Mouse (Mus musculus) forebrain, embryonic 12.5 days (tissue): ENCODE measurements at regions not wholly inside any gene's neighbourhood (a gene's known extent, or its start where the extent isn't known, plus 50 kb on each side); places are given as distances from the start of the nearest gene placed in this dataset.

ENCODE experiments used
- ATAC-seq: fragments of 200-750 bp; cut with Nextera tagmentation; 2 replicates; pipeline ENCODE4 v1.8.0; 2017; ENCODE audit warnings: moderate TSS enrichment; ENCODE audit not compliant: low FRiP score
- H3K27ac ChIP-seq: fragments of 300-500 bp; sonication (generic); 2 replicates; pipeline ENCODE4 v1.5.1; 2016; ENCODE audit warnings: mild to moderate bottlenecking
- H3K27me3 ChIP-seq: fragments of 300-500 bp; sonication (generic); 2 replicates; pipeline ENCODE4 v1.6.1; 2016; ENCODE audit warnings: mild to moderate bottlenecking
- H3K36me3 ChIP-seq: fragments of 300-500 bp; sonication (generic); replicated peaks from 2 replicates; pipeline ENCODE4 v1.6.1; 2016; ENCODE audit warnings: mild to moderate bottlenecking
- H3K4me1 ChIP-seq: fragments of 300-500 bp; sonication (generic); 2 replicates; pipeline ENCODE4 v1.6.1; 2016
- H3K4me2 ChIP-seq: fragments of 300-500 bp; sonication (generic); 2 replicates; pipeline ENCODE4 v1.6.1; 2016; ENCODE audit warnings: mild to moderate bottlenecking, moderate library complexity
- H3K4me3 ChIP-seq: fragments of 300-500 bp; sonication (generic); replicated peaks from 2 replicates; pipeline ENCODE4 v1.5.1; 2016; ENCODE audit warnings: mild to moderate bottlenecking
- H3K9ac ChIP-seq: fragments of 300-500 bp; sonication (generic); 2 replicates; pipeline ENCODE4 v1.6.1; 2016; ENCODE audit warnings: mild to moderate bottlenecking
- H3K9me3 ChIP-seq: fragments of 300-500 bp; sonication (generic); 2 replicates; pipeline ENCODE4 v1.6.1; 2016
- WGBS: fragments of 180-500 bp; shearing (Covaris S2); methylation state at CpG from one replicate; pipeline ENCODE4 v1.1.7; 2016; 5-methylcytosine and 5-hydroxymethylcytosine counted together

DNA sequence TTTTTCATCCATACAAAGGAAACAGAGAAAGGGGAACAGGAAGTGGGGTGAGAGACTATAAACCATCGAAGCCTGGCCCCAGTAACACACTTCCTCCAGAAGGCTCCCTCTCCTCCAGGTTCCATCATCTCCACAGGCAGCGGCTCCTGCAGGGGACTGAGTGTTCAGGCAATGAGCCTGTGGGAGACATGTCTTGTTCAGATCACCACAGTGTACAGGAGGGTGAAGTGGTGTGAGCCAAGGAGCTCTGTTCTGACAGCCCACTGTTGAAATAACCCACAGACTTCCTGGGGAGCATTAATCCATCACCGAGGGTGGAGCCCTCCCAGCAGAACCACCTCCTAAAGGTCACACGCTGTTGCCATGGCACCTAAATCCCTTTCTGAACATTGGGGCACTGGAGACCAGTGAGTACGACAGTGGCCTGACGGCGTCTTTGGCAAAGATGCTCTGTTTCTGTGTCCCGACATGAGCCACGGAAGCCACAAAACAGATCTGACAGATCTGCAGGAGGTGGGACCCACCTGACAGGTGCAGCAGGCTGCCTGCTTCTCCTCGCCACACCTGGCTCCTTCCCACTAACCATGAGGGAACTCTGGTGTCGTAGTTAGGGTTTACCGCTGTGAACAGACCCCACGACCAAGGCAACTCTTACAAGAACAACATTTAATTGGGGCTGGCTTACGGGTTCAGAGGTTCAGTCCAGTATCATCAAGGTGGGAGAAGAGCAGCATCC is 60.9 kb downstream of the Psmg1 start:
- no peak for ATAC-seq
- H3K9ac ChIP-seq = no peak overlapping the region
- no peaks in the 10 kb centered on the region for H3K9me3 ChIP-seq
- H3K4me2 ChIP-seq = no peak overlapping the region
- H3K27me3 ChIP-seq = no peaks in the 10 kb centered on the region
- no peak overlapping the region for H3K27ac ChIP-seq
- 64% methylated on average over 14 of the region's 14 CpGs for WGBS
- peaks cover 4% of the 10 kb centered on the region; the same call in 1 of the 2 replicates for H3K4me1 ChIP-seq
- H3K4me3 ChIP-seq = no peak overlapping the region
- no peaks in the 10 kb centered on the region for H3K36me3 ChIP-seq

DNA sequence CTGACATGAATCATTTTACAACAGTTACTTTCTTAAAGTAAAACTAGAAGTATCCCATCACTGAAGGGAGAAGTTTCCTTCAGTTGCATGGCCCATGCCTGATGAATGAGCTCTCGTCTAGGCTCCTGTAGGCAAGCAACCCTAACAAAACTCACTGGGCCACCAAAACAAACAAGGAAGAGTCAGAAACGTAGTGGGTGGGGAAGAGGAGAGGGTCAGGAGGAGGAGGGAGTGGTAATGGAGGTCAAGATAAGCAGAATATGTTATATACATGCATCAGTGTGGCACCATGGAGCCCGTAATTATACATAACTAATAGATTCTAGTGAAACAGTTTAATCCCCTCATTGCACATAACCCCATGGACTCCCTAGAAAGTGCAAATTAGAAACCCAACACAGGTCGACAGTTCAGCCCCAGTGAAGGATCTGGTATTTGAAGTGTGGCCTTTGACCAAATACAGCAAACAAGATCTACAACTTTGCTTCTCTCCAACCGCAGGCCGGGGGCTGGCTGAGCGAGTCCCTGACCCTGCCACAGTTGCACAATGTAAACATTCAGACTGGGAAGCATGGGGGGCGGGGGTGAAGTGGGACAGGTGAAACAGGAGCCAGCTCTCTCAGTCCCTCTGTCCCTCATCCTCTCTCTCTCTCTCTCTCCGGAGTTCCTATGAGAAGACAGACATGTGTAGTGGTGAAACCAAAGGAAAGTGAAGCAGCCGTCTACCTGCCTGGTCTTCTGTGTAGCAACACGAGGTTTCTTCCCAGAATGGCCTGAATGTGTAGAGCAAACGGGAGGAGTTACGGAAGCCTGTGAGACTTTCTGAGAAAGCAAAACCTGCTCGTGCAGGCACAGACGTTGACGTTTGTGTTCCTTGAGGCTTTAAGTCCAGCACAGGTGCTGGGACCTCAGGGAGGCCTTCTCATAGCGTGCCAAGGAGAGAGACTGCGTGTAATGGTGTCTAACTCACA is 62.2 kb downstream of the Psmg1 start:
- H3K36me3 ChIP-seq = no peaks in the 10 kb centered on the region
- no peak overlapping the region for H3K27ac ChIP-seq
- H3K4me2 ChIP-seq = no peak overlapping the region
- H3K27me3 ChIP-seq = no peaks in the 10 kb centered on the region
- peaks cover 4% of the 10 kb centered on the region; the same call in 1 of the 2 replicates for H3K4me1 ChIP-seq
- 78% methylated on average over 18 of the region's 18 CpGs for WGBS
- no peaks in the 10 kb centered on the region for H3K9me3 ChIP-seq
- no peak overlapping the region for H3K9ac ChIP-seq
- ATAC-seq = no peak
- no peak overlapping the region for H3K4me3 ChIP-seq

DNA sequence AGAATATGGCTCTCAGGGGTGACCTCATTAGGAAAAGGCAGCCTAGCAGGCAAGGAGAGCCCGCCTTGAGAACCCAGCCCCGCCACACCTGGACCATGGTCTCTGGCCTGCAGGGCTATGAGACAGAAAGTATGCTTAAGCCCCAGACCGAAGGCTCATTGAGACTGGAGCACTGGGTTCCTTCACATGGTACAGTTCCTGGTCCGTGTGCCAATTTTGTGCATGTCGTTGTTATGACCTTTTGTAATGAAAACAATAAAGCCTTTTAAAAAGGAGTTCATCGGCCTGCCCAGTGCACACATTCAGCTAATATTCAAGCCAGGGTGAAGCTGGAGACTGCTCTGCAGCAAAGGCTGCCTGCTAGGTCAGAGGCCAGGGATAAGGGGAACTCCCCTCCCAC is 64.2 kb downstream of the Psmg1 start:
- no peaks in the 10 kb centered on the region for H3K36me3 ChIP-seq
- H3K27me3 ChIP-seq = no peaks in the 10 kb centered on the region
- no peak overlapping the region for H3K4me3 ChIP-seq
- ATAC-seq = no peak
- no peaks in the 10 kb centered on the region for H3K9me3 ChIP-seq
- no peak overlapping the region for H3K4me2 ChIP-seq
- H3K4me1 ChIP-seq = peaks cover 4% of the 10 kb centered on the region; the same call in 1 of the 2 replicates
- H3K27ac ChIP-seq = no peak overlapping the region
- no peak overlapping the region for H3K9ac ChIP-seq
- 65% methylated on average over 6 of the region's 6 CpGs for WGBS

GRCm38 (mm10) chr16:95924716-95925115 is 66.0 kb downstream of the Psmg1 start:
- ATAC-seq = no peak
- H3K9me3 ChIP-seq = no peaks in the 10 kb centered on the region
- no peaks in the 10 kb centered on the region for H3K36me3 ChIP-seq
- no peak overlapping the region for H3K4me2 ChIP-seq
- no peak overlapping the region for H3K27ac ChIP-seq
- H3K27me3 ChIP-seq = no peaks in the 10 kb centered on the region
- H3K4me3 ChIP-seq = no peak overlapping the region
- WGBS = 77% methylated on average over 8 of the region's 8 CpGs
- H3K9ac ChIP-seq = no peak overlapping the region
- peaks cover 1% of the 10 kb centered on the region; the same call in 1 of the 2 replicates for H3K4me1 ChIP-seq

- Histone ChIP-seq H3K4me2 (no peak overlapping the region), H3K4me1 (no peaks in the 10 kb centered on the region), H3K9ac (no peak overlapping the region), H3K4me3 (no peak overlapping the region), H3K9me3 (no peaks in the 10 kb centered on the region), H3K36me3 (no peaks in the 10 kb centered on the region), H3K27me3 (no peaks in the 10 kb centered on the region), H3K27ac (no peak overlapping the region)
- whole genome bisulfite sequencing = 83% methylated on average over 7 of the region's 7 CpGs
- no peak for ATAC-seq
Observed at GRCm38 (mm10) chr16:95923991-95924390, 66.8 kb downstream of the Psmg1 start.

GRCm38 (mm10) chr16:95922369-95922934 is 68.3 kb downstream of the Psmg1 start:
- ATAC-seq = no peak
- no peak overlapping the region for H3K27ac ChIP-seq
- H3K4me2 ChIP-seq = no peak overlapping the region
- H3K36me3 ChIP-seq = no peaks in the 10 kb centered on the region
- no peak overlapping the region for H3K4me3 ChIP-seq
- no peak overlapping the region for H3K9ac ChIP-seq
- H3K9me3 ChIP-seq = no peaks in the 10 kb centered on the region
- H3K27me3 ChIP-seq = no peaks in the 10 kb centered on the region
- H3K4me1 ChIP-seq = no peaks in the 10 kb centered on the region
- 82% methylated on average over 9 of the region's 9 CpGs for WGBS

DNA sequence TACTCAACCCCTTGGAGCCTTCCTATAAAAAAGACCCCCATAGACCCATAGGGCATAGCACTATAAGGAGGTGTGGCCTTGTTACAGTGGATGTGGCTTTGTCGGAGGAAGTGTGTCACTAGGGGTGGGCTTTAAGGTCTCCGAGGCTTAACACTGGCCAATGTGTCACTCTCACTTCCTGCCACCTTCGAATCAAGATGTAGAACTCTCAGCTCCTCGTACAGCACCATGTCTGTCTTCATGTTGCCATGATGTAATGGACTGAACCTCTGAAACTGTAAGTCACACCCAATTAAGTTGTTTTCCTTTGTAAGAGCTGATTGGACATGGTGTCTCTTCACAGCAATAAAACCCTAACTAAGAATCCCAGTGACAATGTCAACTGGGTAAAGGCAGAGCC is 69.6 kb downstream of the Psmg1 start:
- no peaks in the 10 kb centered on the region for H3K27me3 ChIP-seq
- H3K9me3 ChIP-seq = no peaks in the 10 kb centered on the region
- no peak for ATAC-seq
- no peak overlapping the region for H3K4me2 ChIP-seq
- 88% methylated on average over 4 of the region's 4 CpGs for WGBS
- H3K9ac ChIP-seq = no peak overlapping the region
- H3K36me3 ChIP-seq = no peaks in the 10 kb centered on the region
- H3K4me1 ChIP-seq = no peaks in the 10 kb centered on the region
- no peak overlapping the region for H3K4me3 ChIP-seq
- no peak overlapping the region for H3K27ac ChIP-seq

GRCm38 (mm10) chr16:95918651-95919425 is 71.9 kb downstream of the Psmg1 start:
- WGBS = 94% methylated on average over 16 of the region's 16 CpGs
- H3K9me3 ChIP-seq = no peaks in the 10 kb centered on the region
- no peaks in the 10 kb centered on the region for H3K27me3 ChIP-seq
- no peaks in the 10 kb centered on the region for H3K4me1 ChIP-seq
- no peak overlapping the region for H3K4me3 ChIP-seq
- no peak overlapping the region for H3K27ac ChIP-seq
- no peak for ATAC-seq
- H3K36me3 ChIP-seq = no peaks in the 10 kb centered on the region
- no peak overlapping the region for H3K9ac ChIP-seq
- H3K4me2 ChIP-seq = no peak overlapping the region

- 73% methylated on average over 14 of the region's 14 CpGs for WGBS
Observed at GRCm38 (mm10) chr16:95917635-95918407, 72.9 kb downstream of the Psmg1 start.

GRCm38 (mm10) chr16:95913879-95914278 is 76.9 kb downstream of the Psmg1 start:
- Histone ChIP-seq H3K36me3 (no peaks in the 10 kb centered on the region), H3K27ac (no peak overlapping the region), H3K9me3 (no peaks in the 10 kb centered on the region), H3K9ac (no peak overlapping the region), H3K4me2 (no peak overlapping the region), H3K4me3 (no peak overlapping the region), H3K27me3 (no peaks in the 10 kb centered on the region), H3K4me1 (no peaks in the 10 kb centered on the region)
- no peak for ATAC-seq
- WGBS = 85% methylated on average over 5 of the region's 5 CpGs

More at GRCm38 (mm10) chr16:95917635-95918407, 72.9 kb downstream of the Psmg1 start:
- H3K4me2 ChIP-seq = no peak overlapping the region
- no peak for ATAC-seq
- no peaks in the 10 kb centered on the region for H3K27me3 ChIP-seq
- no peak overlapping the region for H3K4me3 ChIP-seq
- H3K4me1 ChIP-seq = no peaks in the 10 kb centered on the region
- H3K9ac ChIP-seq = no peak overlapping the region
- H3K9me3 ChIP-seq = no peaks in the 10 kb centered on the region
- no peak overlapping the region for H3K27ac ChIP-seq
- H3K36me3 ChIP-seq = no peaks in the 10 kb centered on the region

DNA sequence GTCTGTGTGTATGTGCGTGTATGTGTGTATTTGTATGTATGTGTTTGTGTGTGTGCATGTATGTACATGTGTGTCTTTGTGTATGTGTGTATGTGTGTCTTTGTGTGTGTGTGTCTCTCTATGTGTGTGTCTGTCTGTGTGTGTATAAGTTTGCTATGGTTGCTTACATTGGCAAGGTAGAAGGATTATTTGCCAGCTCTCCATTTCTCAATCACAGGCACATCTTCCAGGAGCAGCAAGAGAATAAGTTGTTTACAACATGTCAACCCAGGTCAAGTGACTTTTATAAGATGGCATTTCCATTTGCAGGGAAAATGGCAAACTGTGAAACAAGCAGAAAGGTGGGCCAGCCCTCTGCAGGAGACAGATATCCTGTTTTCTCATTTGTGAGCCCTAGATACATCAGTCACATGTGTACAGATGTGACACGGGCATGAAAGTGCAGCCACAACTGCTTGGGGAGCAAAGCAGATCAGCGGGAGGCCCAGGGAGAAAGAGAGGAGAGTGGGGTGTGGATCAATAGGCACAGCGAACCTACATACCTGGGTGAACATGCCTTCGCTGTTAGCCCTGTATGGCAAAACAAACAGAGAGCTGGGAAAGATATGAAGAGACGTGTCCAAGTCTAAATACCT is 86.1 kb downstream of the Psmg1 start:
- Histone ChIP-seq H3K9me3 (no peaks in the 10 kb centered on the region), H3K36me3 (no peaks in the 10 kb centered on the region), H3K27ac (no peak overlapping the region), H3K4me2 (no peak overlapping the region), H3K9ac (no peak overlapping the region), H3K4me1 (no peaks in the 10 kb centered on the region), H3K27me3 (no peaks in the 10 kb centered on the region), H3K4me3 (no peak overlapping the region)
- no peak for ATAC-seq
- 87% methylated on average over 6 of the region's 6 CpGs for WGBS
